Mouse (Mus musculus): ENCODE data around the gene Khk. TPM values are rescaled to one million over a fixed set of nuclear protein-coding genes. Genes with fewer than 3 reads are reported as not detected.
A peak's percentile ranks its signal among the peaks of the same experiment; 100 is the strongest.

Khk gene
- polyA plus RNA-seq, 1 experiment from 2014 or later, result 11.2 TPM

- Histone ChIP-seq H3K27ac (no peak overlapping the region), H3K9me3 (ENCODE audit: control insufficient read depth, low read length) (no peaks in the 10 kb centered on the region), H3K4me3 (replicated peaks; ENCODE audit: low read length) (no peak overlapping the region), H3K4me2 (replicated peaks) (no peak overlapping the region), H3K36me3 (replicated peaks; ENCODE audit: control insufficient read depth, insufficient read depth) (peaks cover 14% of the 10 kb centered on the region), H3K4me1 (replicated peaks; ENCODE audit: control insufficient read depth, insufficient read depth, low read length) (peaks cover 37% of the 10 kb centered on the region), H3K27me3 (ENCODE audit: control insufficient read depth, insufficient read depth, low read length) (no peaks in the 10 kb centered on the region), H3K9ac (no peak overlapping the region)
- ATAC-seq (ENCODE audit: low FRiP score) (no peak), DNase-seq (ENCODE audit: low spot score) (no peak)
- WGBS, result 84% methylated on average over 7 of the region's 7 CpGs
Observed at GRCm38 (mm10) chr5:30909863-30910262, 11.4 kb upstream of the Khk start.

- Histone ChIP-seq H3K36me3 (replicated peaks; ENCODE audit: control insufficient read depth, insufficient read depth) (peaks cover 8% of the 10 kb centered on the region), H3K9me3 (ENCODE audit: control insufficient read depth, low read length) (no peaks in the 10 kb centered on the region), H3K4me2 (replicated peaks) (no peak overlapping the region), H3K27me3 (ENCODE audit: control insufficient read depth, insufficient read depth, low read length) (no peaks in the 10 kb centered on the region), H3K4me1 (replicated peaks; ENCODE audit: control insufficient read depth, insufficient read depth, low read length) (peaks cover 39% of the 10 kb centered on the region), H3K27ac (no peak overlapping the region), H3K4me3 (replicated peaks; ENCODE audit: low read length) (no peak overlapping the region), H3K9ac (no peak overlapping the region)
- ATAC-seq (ENCODE audit: low FRiP score), result no peak
- no peak for DNase-seq (ENCODE audit: low spot score)
Observed at GRCm38 (mm10) chr5:30910481-30910880, 10.8 kb upstream of the Khk start.

DNA sequence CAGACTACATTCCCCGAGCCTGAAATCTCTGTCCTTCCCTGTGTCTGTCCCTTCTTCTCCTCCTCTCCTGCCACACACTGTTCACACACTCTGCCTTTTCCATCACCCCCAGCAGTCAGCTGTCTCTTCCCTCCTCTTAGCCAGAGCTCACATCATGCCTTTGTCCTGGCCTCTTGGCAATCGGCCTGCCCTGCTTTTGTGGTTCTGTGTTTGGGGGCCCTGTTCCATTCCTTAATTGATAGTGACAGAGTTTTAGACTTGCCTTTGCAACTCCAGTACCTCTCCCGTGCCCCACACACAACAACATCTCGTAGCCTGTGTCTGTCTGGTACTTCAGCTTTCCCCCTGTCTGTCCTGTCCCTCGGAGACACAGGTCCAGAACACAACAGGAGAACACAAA, 9.1 kb upstream of the Khk start:
- 54% methylated on average over 5 of the region's 5 CpGs for WGBS
- Histone ChIP-seq H3K27ac (peak overlapping the region; percentile 65), H3K4me2 (replicated peaks) (no peak overlapping the region), H3K36me3 (replicated peaks; ENCODE audit: control insufficient read depth, insufficient read depth) (no peaks in the 10 kb centered on the region), H3K27me3 (ENCODE audit: control insufficient read depth, insufficient read depth, low read length) (no peaks in the 10 kb centered on the region), H3K4me1 (replicated peaks; ENCODE audit: control insufficient read depth, insufficient read depth, low read length) (peaks cover 32% of the 10 kb centered on the region), H3K9me3 (ENCODE audit: control insufficient read depth, low read length) (no peaks in the 10 kb centered on the region), H3K4me3 (replicated peaks; ENCODE audit: low read length) (no peak overlapping the region), H3K9ac (no peak overlapping the region)
- DNase-seq (ENCODE audit: low spot score) (no peak), ATAC-seq (ENCODE audit: low FRiP score) (no peak)

DNA sequence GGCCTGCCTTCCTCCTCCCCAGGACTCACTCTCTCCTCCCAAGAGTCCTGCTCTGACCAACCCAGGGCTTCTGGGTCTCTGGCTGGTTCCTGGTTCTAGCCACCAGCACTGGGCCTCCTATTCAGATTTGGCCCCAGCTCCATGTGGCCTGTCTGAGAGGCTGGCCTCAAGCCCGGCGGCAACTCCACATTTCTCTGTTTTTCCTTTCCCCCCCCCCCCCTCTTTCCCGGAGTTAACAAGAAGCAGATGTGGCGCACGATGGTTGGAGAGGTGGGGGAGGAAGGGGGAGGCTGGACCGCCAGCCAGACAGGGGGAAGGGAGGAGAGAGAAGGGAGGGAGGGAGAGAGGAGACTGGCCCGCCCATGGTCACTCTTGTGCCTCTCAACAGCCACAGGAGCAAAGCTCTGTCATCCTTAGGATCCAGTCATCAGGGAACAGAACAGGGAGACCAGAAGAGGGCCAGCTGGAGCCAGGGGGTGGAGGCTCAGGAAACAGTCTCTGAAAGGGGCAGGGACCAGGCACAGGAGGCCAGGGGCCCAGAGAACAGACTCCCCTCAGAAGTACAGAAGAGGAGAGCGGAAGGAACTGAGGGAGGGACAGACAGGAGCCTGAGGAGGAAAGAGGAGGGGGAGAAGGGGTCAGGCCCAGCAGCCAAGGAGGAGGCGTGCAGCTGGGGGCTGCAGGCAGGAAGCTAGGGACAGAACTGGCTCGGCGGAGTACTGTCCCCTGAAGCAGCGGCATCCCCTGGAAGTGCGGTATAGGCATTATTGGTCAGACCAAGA, 8.0 kb upstream of the Khk start, which contains the start of gene Emilin1:
Emilin1 (plus strand) TSS at position 343 of the 782 bp plus-strand sequence.
- Histone ChIP-seq H3K4me3 (replicated peaks; ENCODE audit: low read length) (peak within 1 kb of the TSS; percentile 12; the same call in 1 of the 2 replicates), H3K4me1 (replicated peaks; ENCODE audit: control insufficient read depth, insufficient read depth, low read length) (peaks cover 28% of the 10 kb centered on the region), H3K9ac (peak within 1 kb of the TSS; percentile 47; the same call in 1 of the 2 replicates), H3K27ac (peak within 1 kb of the TSS; percentile 65), H3K9me3 (ENCODE audit: control insufficient read depth, low read length) (no peaks in the 10 kb centered on the region), H3K27me3 (ENCODE audit: control insufficient read depth, insufficient read depth, low read length) (no peaks in the 10 kb centered on the region), H3K36me3 (replicated peaks; ENCODE audit: control insufficient read depth, insufficient read depth) (no peaks in the 10 kb centered on the region), H3K4me2 (replicated peaks) (peak within 1 kb of the TSS; percentile 43)
- 28% methylated on average over 13 of the region's 13 CpGs for WGBS
- ATAC-seq (ENCODE audit: low FRiP score) (no peak), DNase-seq (ENCODE audit: low spot score) (no peak)

- Histone ChIP-seq H3K27me3 (ENCODE audit: control insufficient read depth, insufficient read depth, low read length) (no peaks in the 10 kb centered on the region), H3K27ac (peak overlapping the region; percentile 62; the same call in 1 of the 2 replicates), H3K4me3 (replicated peaks; ENCODE audit: low read length) (peak overlapping the region; percentile 12; the same call in 1 of the 2 replicates), H3K9ac (peak overlapping the region; percentile 47; the same call in 1 of the 2 replicates), H3K36me3 (replicated peaks; ENCODE audit: control insufficient read depth, insufficient read depth) (no peaks in the 10 kb centered on the region), H3K4me2 (replicated peaks) (peak overlapping the region; percentile 43), H3K9me3 (ENCODE audit: control insufficient read depth, low read length) (no peaks in the 10 kb centered on the region), H3K4me1 (replicated peaks; ENCODE audit: control insufficient read depth, insufficient read depth, low read length) (peaks cover 24% of the 10 kb centered on the region)
- 73% methylated on average over 7 of the region's 7 CpGs for WGBS
- ATAC-seq (ENCODE audit: low FRiP score) (no peak), DNase-seq (ENCODE audit: low spot score) (no peak)
Observed at GRCm38 (mm10) chr5:30914101-30914635, 7.1 kb upstream of the Khk start.

- Histone ChIP-seq H3K9ac (no peak overlapping the region), H3K36me3 (replicated peaks; ENCODE audit: control insufficient read depth, insufficient read depth) (no peaks in the 10 kb centered on the region), H3K27me3 (ENCODE audit: control insufficient read depth, insufficient read depth, low read length) (no peaks in the 10 kb centered on the region), H3K9me3 (ENCODE audit: control insufficient read depth, low read length) (no peaks in the 10 kb centered on the region), H3K4me1 (replicated peaks; ENCODE audit: control insufficient read depth, insufficient read depth, low read length) (peaks cover 24% of the 10 kb centered on the region), H3K27ac (no peak overlapping the region), H3K4me3 (replicated peaks; ENCODE audit: low read length) (peak overlapping the region; percentile 12; the same call in 1 of the 2 replicates), H3K4me2 (replicated peaks) (peak overlapping the region; percentile 43)
- ATAC-seq (ENCODE audit: low FRiP score) (no peak), DNase-seq (ENCODE audit: low spot score) (no peak)
- 83% methylated on average over 6 of the region's 6 CpGs for WGBS
Observed at GRCm38 (mm10) chr5:30914849-30915248, 6.4 kb upstream of the Khk start.

- Histone ChIP-seq H3K4me2 (replicated peaks) (peak overlapping the region; percentile 43), H3K9me3 (ENCODE audit: control insufficient read depth, low read length) (no peaks in the 10 kb centered on the region), H3K4me1 (replicated peaks; ENCODE audit: control insufficient read depth, insufficient read depth, low read length) (peaks cover 24% of the 10 kb centered on the region), H3K27ac (no peak overlapping the region), H3K36me3 (replicated peaks; ENCODE audit: control insufficient read depth, insufficient read depth) (no peaks in the 10 kb centered on the region), H3K4me3 (replicated peaks; ENCODE audit: low read length) (no peak overlapping the region), H3K9ac (0 out of 2 replicates have a peak overlapping the region, but pooled peaks have one; percentile 20), H3K27me3 (ENCODE audit: control insufficient read depth, insufficient read depth, low read length) (no peaks in the 10 kb centered on the region)
- ATAC-seq (ENCODE audit: low FRiP score) (peak; percentile 38), DNase-seq (ENCODE audit: low spot score) (no peak)
- 71% methylated on average over 9 of the region's 9 CpGs for WGBS
Observed at GRCm38 (mm10) chr5:30915456-30915855, 5.8 kb upstream of the Khk start.

DNA sequence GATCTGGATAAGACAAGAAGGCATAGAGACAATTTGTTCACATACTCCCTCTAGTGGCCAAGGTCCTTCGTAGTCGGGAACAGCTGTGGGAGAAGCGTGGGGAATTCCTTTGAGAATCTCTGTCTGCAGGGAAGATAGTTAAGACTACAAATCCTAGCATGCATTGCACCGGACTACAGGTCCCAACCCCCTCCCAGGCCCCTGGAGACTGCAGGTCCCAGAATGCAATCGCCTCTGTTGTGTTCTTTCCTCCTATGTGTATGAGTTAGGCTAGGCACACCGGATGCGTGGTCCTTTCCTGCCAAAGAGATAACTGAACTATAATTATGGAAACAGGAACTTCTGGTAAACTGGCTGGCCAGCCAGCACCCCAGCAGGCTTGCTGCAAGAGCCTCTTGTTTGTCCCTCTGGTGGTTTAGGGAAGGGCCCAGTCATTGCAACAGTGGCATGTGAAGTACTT, 5.2 kb upstream of the Khk start:
- DNase-seq (ENCODE audit: low spot score), result peak; percentile 94
- Histone ChIP-seq H3K9me3 (ENCODE audit: control insufficient read depth, low read length) (no peaks in the 10 kb centered on the region), H3K4me2 (replicated peaks) (peak overlapping the region; percentile 18), H3K4me1 (replicated peaks; ENCODE audit: control insufficient read depth, insufficient read depth, low read length) (peaks cover 24% of the 10 kb centered on the region), H3K4me3 (replicated peaks; ENCODE audit: low read length) (no peak overlapping the region), H3K27ac (no peak overlapping the region), H3K36me3 (replicated peaks; ENCODE audit: control insufficient read depth, insufficient read depth) (no peaks in the 10 kb centered on the region), H3K9ac (no peak overlapping the region), H3K27me3 (ENCODE audit: control insufficient read depth, insufficient read depth, low read length) (no peaks in the 10 kb centered on the region)
- ATAC-seq (ENCODE audit: low FRiP score), result peak; percentile 86
- WGBS, result 7% methylated on average over 7 of the region's 7 CpGs

GRCm38 (mm10) chr5:30916841-30917240, 4.4 kb upstream of the Khk start:
- 89% methylated on average over 9 of the region's 9 CpGs for WGBS
- H3K9ac ChIP-seq, result no peak overlapping the region

More at GRCm38 (mm10) chr5:30916841-30917240, 4.4 kb upstream of the Khk start:
- Histone ChIP-seq H3K9me3 (ENCODE audit: control insufficient read depth, low read length) (no peaks in the 10 kb centered on the region), H3K4me1 (replicated peaks; ENCODE audit: control insufficient read depth, insufficient read depth, low read length) (peaks cover 28% of the 10 kb centered on the region), H3K27me3 (ENCODE audit: control insufficient read depth, insufficient read depth, low read length) (no peaks in the 10 kb centered on the region), H3K4me3 (replicated peaks; ENCODE audit: low read length) (no peak overlapping the region), H3K27ac (no peak overlapping the region), H3K36me3 (replicated peaks; ENCODE audit: control insufficient read depth, insufficient read depth) (no peaks in the 10 kb centered on the region), H3K4me2 (replicated peaks) (no peak overlapping the region)
- ATAC-seq (ENCODE audit: low FRiP score), result no peak
- DNase-seq (ENCODE audit: low spot score), result no peak

Measured in hindbrain, embryonic 14.5 days (tissue).